Mouse (Mus musculus): ENCODE measurements around the gene Lbh.

DNA sequence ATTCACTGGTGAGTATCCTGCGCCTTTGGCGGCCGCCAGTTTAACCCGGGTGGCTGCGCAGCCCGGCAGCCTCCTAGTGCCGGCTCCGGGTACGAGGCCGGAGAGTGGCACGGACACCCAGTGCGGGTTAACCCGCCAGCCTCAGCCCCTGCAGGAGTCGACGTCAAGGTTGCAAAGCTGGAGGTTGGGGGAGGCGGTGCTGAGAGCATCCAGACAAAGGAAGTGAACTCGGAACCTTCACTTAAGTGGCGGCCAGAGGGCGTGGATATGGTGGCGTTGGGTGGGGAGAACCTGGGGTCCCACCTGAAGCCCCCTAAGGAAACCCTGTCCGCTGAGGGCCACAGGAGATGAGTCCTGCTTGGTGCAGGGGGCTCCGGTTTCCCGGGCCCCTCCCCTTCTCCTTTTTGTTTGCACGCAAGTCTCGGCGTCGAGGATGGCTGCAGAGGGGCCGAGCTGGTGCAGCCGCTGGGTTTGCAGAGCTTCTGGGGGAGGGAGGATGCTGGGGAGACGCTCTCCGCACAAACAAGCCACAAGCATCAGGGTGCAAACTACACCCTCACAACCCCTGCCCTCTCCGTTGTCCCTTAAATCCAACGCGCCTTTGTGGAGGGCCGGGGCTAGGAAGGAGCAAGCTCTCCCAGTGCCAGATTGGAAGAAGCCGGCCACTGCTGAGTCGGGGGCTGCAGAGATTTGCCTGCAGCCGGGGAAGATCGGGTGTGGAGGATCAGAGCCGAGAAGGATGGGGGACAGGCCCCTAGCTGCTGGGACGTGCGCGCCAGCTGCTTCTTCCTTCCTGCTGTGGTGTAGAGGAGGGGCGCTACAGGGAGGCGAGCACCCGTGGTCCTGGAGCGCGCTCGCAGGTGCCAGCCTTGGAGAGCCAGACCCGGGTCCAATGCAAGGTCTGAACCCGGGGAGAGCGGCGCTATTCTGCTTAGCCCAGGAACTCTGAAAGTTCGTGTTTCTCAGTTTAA, 751 bp downstream of the Lbh start:
- TF ChIP-seq EP300 (IDR thresholded peaks at IDR 0.05; ENCODE audit: insufficient read depth, low read depth, low read length) (no peak), POLR2A (IDR thresholded peaks at IDR 0.05; ENCODE audit: insufficient read depth, low read depth, low read length) (no peak), CTCF (IDR thresholded peaks at IDR 0.05) (peak; percentile 25; the same call in 1 of the 2 replicates)
